ENCODE assay signal across 10 mouse cellular contexts in the genomic region with DNA sequence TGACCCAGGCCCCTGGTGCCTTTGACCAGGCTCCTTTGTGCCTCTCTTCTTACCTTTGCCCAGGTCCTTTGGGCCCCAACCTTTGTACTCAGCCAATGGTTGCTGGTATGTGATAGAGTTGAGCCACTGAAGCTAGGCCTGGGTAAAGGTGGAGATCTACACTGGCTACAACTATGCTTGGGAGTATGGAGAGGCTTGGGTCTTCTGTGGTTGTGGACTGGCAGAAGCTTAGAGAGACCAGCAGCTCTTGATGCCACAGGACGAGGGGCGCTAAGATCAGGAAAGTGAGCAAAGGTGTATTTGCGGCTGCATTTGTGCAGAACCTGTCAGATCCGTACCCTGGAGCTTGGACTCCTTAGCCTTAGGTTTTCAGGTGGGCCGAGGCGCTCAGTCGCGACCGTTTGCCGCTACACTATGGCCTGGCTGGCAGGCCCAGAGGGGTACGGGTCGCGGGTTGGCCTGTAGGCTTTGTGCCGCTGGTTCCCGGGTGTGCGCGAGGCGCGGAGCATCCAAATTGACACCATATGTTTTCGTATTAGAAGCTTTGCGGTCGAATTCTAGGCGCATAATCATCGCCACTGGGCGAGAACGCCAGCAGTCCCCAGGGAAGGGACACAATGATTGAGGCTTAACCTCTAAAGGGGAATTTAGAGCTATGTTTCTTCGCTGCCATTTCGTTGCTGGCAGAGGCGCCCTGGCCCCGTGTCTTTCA. TPM values are rescaled to one million over a fixed set of nuclear protein-coding genes. Genes with fewer than 3 reads are reported as not detected.
DNase-seq lines count a peak whose midpoint lies in the region; ATAC-seq and TF ChIP-seq lines count a peak whose summit lies in the region.
"Had no signal": no experiment of that assay in that cellular context is flagged by ENCODE, and none has a peak within 500 bp of the region (broad histone marks: within the 10 kb centered on the region; RNA-seq: fewer than 3 reads in every experiment).

No protein-coding gene starts in this region.

- peaks cover 4% of the 10 kb centered on the region; the same call in 1 of the 2 replicates for H3K4me1 ChIP-seq in kidney, adult 2 months (ENCODE audit: control insufficient read depth, insufficient read depth, low read length)
- 0 out of 2 replicates have a peak, but pooled peaks cover 2% of the 10 kb centered on the region for H3K4me1 ChIP-seq in kidney, embryonic 14.5 days (ENCODE audit: control insufficient read depth, insufficient read depth, low read length)
- H3K4me1 ChIP-seq in embryonic facial prominence, embryonic 13.5 days = peaks cover 26% of the 10 kb centered on the region
- peaks cover 4% of the 10 kb centered on the region for H3K4me1 ChIP-seq in intestine, embryonic 15.5 days (replicated peaks)
- H3K4me1 ChIP-seq in neural tube, embryonic 15.5 days = peaks cover 20% of the 10 kb centered on the region

- TF ChIP-seq CTCF in kidney, adult 2 months (conservative IDR thresholded peaks at IDR 0.05; ENCODE audit: insufficient read depth, insufficient read length, low read depth, low read length) = no peak

- no peak overlapping the region for H3K4me3 ChIP-seq in kidney, adult 2 months (ENCODE audit: insufficient read depth, low read depth, low read length)
- no peak overlapping the region for H3K4me3 ChIP-seq in kidney, embryonic 14.5 days (ENCODE audit: low read length)
- peak overlapping the region; percentile 16; the same call in 1 of the 2 replicates for H3K4me3 ChIP-seq in embryonic facial prominence, embryonic 13.5 days
- no peak overlapping the region for H3K4me3 ChIP-seq in intestine, embryonic 15.5 days (replicated peaks)
- H3K4me3 ChIP-seq in neural tube, embryonic 15.5 days (replicated peaks) = 0 out of 2 replicates have a peak overlapping the region, but pooled peaks have one; percentile 7

- H3K27me3 ChIP-seq in kidney, adult 2 months (replicated peaks; ENCODE audit: control insufficient read depth, insufficient read depth, low read length) = peaks cover 13% of the 10 kb centered on the region
- peaks cover 91% of the 10 kb centered on the region for H3K27me3 ChIP-seq in kidney, embryonic 14.5 days (ENCODE audit: control insufficient read depth, insufficient read depth, low read length)
- peaks cover 98% of the 10 kb centered on the region for H3K27me3 ChIP-seq in embryonic facial prominence, embryonic 13.5 days
- peaks cover 84% of the 10 kb centered on the region for H3K27me3 ChIP-seq in intestine, embryonic 15.5 days (replicated peaks)
- H3K27me3 ChIP-seq in neural tube, embryonic 15.5 days (replicated peaks) = peaks cover 78% of the 10 kb centered on the region

- no peak overlapping the region for H3K4me2 ChIP-seq in kidney, embryonic 14.5 days (replicated peaks; ENCODE audit: low read depth, low read length)
- H3K4me2 ChIP-seq in embryonic facial prominence, embryonic 13.5 days = peak overlapping the region; percentile 26
- no peak overlapping the region for H3K4me2 ChIP-seq in intestine, embryonic 15.5 days (replicated peaks)
- H3K4me2 ChIP-seq in neural tube, embryonic 15.5 days = peak overlapping the region; percentile 42
- H3K4me2 ChIP-seq: liver, embryonic 15.5 days had no signal

- no peak overlapping the region for H3K27ac ChIP-seq in kidney, adult 2 months (ENCODE audit: insufficient read depth, low read depth, low read length)
- H3K27ac ChIP-seq in kidney, embryonic 14.5 days (ENCODE audit: low read depth, low read length) = no peak overlapping the region
- no peak overlapping the region for H3K27ac ChIP-seq in embryonic facial prominence, embryonic 13.5 days
- no peak overlapping the region for H3K27ac ChIP-seq in intestine, embryonic 15.5 days
- 0 out of 2 replicates have a peak overlapping the region, but pooled peaks have one; percentile 43 for H3K27ac ChIP-seq in neural tube, embryonic 15.5 days (replicated peaks)
- H3K27ac ChIP-seq: liver, embryonic 15.5 days had no signal

- ATAC-seq in kidney, embryonic 14.5 days (ENCODE audit: low FRiP score, low TSS enrichment) = no peak
- ATAC-seq in embryonic facial prominence, embryonic 13.5 days (ENCODE audit: insufficient number of reproducible peaks, insufficient read depth, low FRiP score, low TSS enrichment, low read depth) = no peak
- ATAC-seq in intestine, embryonic 15.5 days = peak; percentile 18; the same call in 1 of the 2 replicates
- no peak for ATAC-seq in neural tube, embryonic 15.5 days (ENCODE audit: low FRiP score)

- H3K36me3 ChIP-seq in kidney, adult 2 months (ENCODE audit: control insufficient read depth, insufficient read depth, low read length) = no peaks in the 10 kb centered on the region
- no peaks in the 10 kb centered on the region for H3K36me3 ChIP-seq in kidney, embryonic 14.5 days (ENCODE audit: control insufficient read depth, insufficient read depth, low read length)
- no peaks in the 10 kb centered on the region for H3K36me3 ChIP-seq in embryonic facial prominence, embryonic 13.5 days
- H3K36me3 ChIP-seq in intestine, embryonic 15.5 days = no peaks in the 10 kb centered on the region
- no peaks in the 10 kb centered on the region for H3K36me3 ChIP-seq in neural tube, embryonic 15.5 days
- H3K36me3 ChIP-seq: liver, embryonic 15.5 days had no signal

- WGBS in kidney, adult 2 months = 12% methylated on average over 30 of the region's 30 CpGs
- 2% methylated on average over 30 of the region's 30 CpGs for WGBS in kidney, embryonic 14.5 days
- 3% methylated on average over 30 of the region's 30 CpGs for WGBS in embryonic facial prominence, embryonic 13.5 days
- 2% methylated on average over 30 of the region's 30 CpGs for WGBS in intestine, embryonic 15.5 days
- WGBS in neural tube, embryonic 15.5 days = 7% methylated on average over 30 of the region's 30 CpGs

- no peak overlapping the region for H3K9ac ChIP-seq in kidney, embryonic 14.5 days (ENCODE audit: low read depth, low read length)
- no peak overlapping the region for H3K9ac ChIP-seq in embryonic facial prominence, embryonic 13.5 days
- H3K9ac ChIP-seq in intestine, embryonic 15.5 days = no peak overlapping the region
- H3K9ac ChIP-seq in neural tube, embryonic 15.5 days (replicated peaks) = no peak overlapping the region
- H3K9ac ChIP-seq: liver, embryonic 15.5 days had no signal

- no peak for TF ChIP-seq POLR2A in kidney, adult 2 months (IDR thresholded peaks at IDR 0.05; ENCODE audit: low read depth, low read length)

- H3K9me3 ChIP-seq in kidney, embryonic 14.5 days (ENCODE audit: control insufficient read depth, low read length) = no peaks in the 10 kb centered on the region
- H3K9me3 ChIP-seq in embryonic facial prominence, embryonic 13.5 days = no peaks in the 10 kb centered on the region
- H3K9me3 ChIP-seq in intestine, embryonic 15.5 days = no peaks in the 10 kb centered on the region
- no peaks in the 10 kb centered on the region for H3K9me3 ChIP-seq in neural tube, embryonic 15.5 days (replicated peaks)
- H3K9me3 ChIP-seq: liver, embryonic 15.5 days had no signal

- peak; percentile 59 for DNase-seq in kidney, adult 2 months
- no peak for DNase-seq in heart, adult 9 months (ENCODE audit: low spot score in 2 of 2)
- DNase-seq in thymus, postnatal 14 days = no peak
- no peak for DNase-seq in lung, adult 18-20 months
- DNase-seq: kidney, adult 11 months had no signal

RNA-seq across cellular contexts. Expression of gene Pax6, which starts 12.5 kb away (rescaled TPM):
- not detected in 2 replicates for polyA plus RNA-seq in kidney, adult 2 months (2012; rRNA removed)
- polyA plus RNA-seq in kidney, embryonic 14.5 days (2014; fragmentation: Nextera tagmentation; extraction: Ambion mirVana) = 0.12 and 0.46 TPM in 2 replicates
- polyA plus RNA-seq in embryonic facial prominence, embryonic 13.5 days (2015; fragmentation: Nextera tagmentation; extraction: Ambion mirVana) = 1.6 and 3.2 TPM in 2 replicates
- 2.3 and 2.8 TPM in 2 replicates for polyA plus RNA-seq in intestine, embryonic 15.5 days (2015; fragmentation: Nextera tagmentation; extraction: Ambion mirVana)
- polyA plus RNA-seq in neural tube, embryonic 15.5 days (2015; fragmentation: Nextera tagmentation; extraction: Ambion mirVana) = 9.4 and 11.4 TPM in 2 replicates
- polyA plus RNA-seq: liver, embryonic 15.5 days had no signal

Comparison
In these comparisons a context has a peak if more than half of its experiments do, and no peak if none do; other contexts are left out.
1. H3K4me3 ChIP-seq: peak in embryonic facial prominence, embryonic 13.5 days (single experiment) and neural tube, embryonic 15.5 days (single experiment); none in kidney, adult 2 months (single experiment), kidney, embryonic 14.5 days (single experiment) and intestine, embryonic 15.5 days (single experiment).
2. H3K4me2 ChIP-seq: peak in embryonic facial prominence, embryonic 13.5 days (single experiment) and neural tube, embryonic 15.5 days (single experiment); none in kidney, embryonic 14.5 days (single experiment) and intestine, embryonic 15.5 days (single experiment).